Mouse (Mus musculus) liver, adult 2 months (tissue): Measurements from ENCODE around the gene Lrp2bp.

Experiments used
- CTCF ChIP-seq: fragments of 200-500 bp; IDR thresholded peaks from 2 replicates; pipeline ENCODE4 v1.5.1; 2011; ENCODE audit warnings: low read depth, low read length, control low read depth
- POLR2A ChIP-seq: fragments of 200-500 bp; IDR thresholded peaks from 2 replicates; pipeline ENCODE4 v1.6.1; 2011; ENCODE audit warnings: low read length, control low read depth; ENCODE audit not compliant: insufficient read depth; ENCODE audit errors: extremely low read depth

GRCm38 (mm10) chr8:46010306-46010705, 11.2 kb downstream of the Lrp2bp start:
- no peak for TF ChIP-seq POLR2A
- TF ChIP-seq CTCF: no peak
